Mouse (Mus musculus) liver, postnatal 0 days (tissue): Measurements from ENCODE around the gene Ccdc158. TPM values are rescaled to one million over a fixed set of nuclear protein-coding genes. Genes with fewer than 3 reads are reported as not detected.
A peak's percentile ranks its signal among the peaks of the same experiment; 100 is the strongest.

Experiments used
- ATAC-seq: fragments of 200-750 bp; cut with Nextera tagmentation; 2 replicates; pipeline ENCODE4 v1.8.0; 2017; ENCODE audit warnings: mild to moderate bottlenecking, moderate library complexity
- DNase-seq: peaks from one replicate; pipeline ENCODE4 v3.0.0-alpha.2; 2016
- H3K27ac ChIP-seq: fragments of 300-500 bp; sonication (generic); 2 replicates; pipeline ENCODE4 v1.5.1; 2014; ENCODE audit warnings: antibody characterized with exemption, moderate library complexity, mild to moderate bottlenecking, low read depth
- H3K27me3 ChIP-seq: fragments of 300-500 bp; sonication (generic); 2 replicates; pipeline ENCODE4 v1.6.1; 2014; ENCODE audit warnings: low read length, control low read depth, mixed read lengths; ENCODE audit not compliant: insufficient read depth
- H3K36me3 ChIP-seq: fragments of 300-500 bp; sonication (generic); replicated peaks from 2 replicates; pipeline ENCODE4 v1.6.1; 2014; ENCODE audit warnings: mild to moderate bottlenecking, control low read depth, low read length, moderate library complexity, mixed read lengths; ENCODE audit not compliant: insufficient read depth
- H3K4me1 ChIP-seq: fragments of 300-500 bp; sonication (generic); 2 replicates; pipeline ENCODE4 v1.6.1; 2014; ENCODE audit warnings: antibody characterized with exemption, mild to moderate bottlenecking, control low read depth; ENCODE audit not compliant: insufficient read depth
- H3K4me2 ChIP-seq: fragments of 300-500 bp; sonication (generic); 2 replicates; pipeline ENCODE4 v1.6.1; 2014; ENCODE audit warnings: low read depth, mild to moderate bottlenecking, low read length, moderate library complexity, mixed read lengths
- H3K4me3 ChIP-seq: fragments of 300-500 bp; sonication (generic); 2 replicates; pipeline ENCODE4 v1.5.1; 2014; ENCODE audit warnings: low read depth, low read length
- H3K9ac ChIP-seq: fragments of 300-500 bp; sonication (generic); replicated peaks from 2 replicates; pipeline ENCODE4 v1.6.1; 2014; ENCODE audit warnings: mild to moderate bottlenecking, moderate library complexity
- H3K9me3 ChIP-seq: fragments of 300-500 bp; sonication (generic); 2 replicates; pipeline ENCODE4 v1.6.1; 2016; ENCODE audit warnings: mild to moderate bottlenecking, control low read depth, low read length, mixed read lengths
- CTCF ChIP-seq: sonication (generic); IDR thresholded peaks from 2 replicates; pipeline ENCODE4 v1.5.1; 2016; ENCODE audit warnings: antibody characterized with exemption, low read depth
- EP300 ChIP-seq: IDR thresholded peaks from 2 replicates; pipeline ENCODE4 v1.6.1; 2016; ENCODE audit warnings: antibody characterized with exemption, low read depth, mild to moderate bottlenecking
- WGBS: fragments of 180-500 bp; shearing (Covaris S2); extraction: QIAGEN DNeasy Blood & Tissue Kit; methylation state at CpG from one replicate; pipeline ENCODE4 v1.1.7; 2014; ENCODE audit not compliant: insufficient replicate concordance; 5-methylcytosine and 5-hydroxymethylcytosine counted together
- polyA plus RNA-seq: library from polyadenylated mRNA; unstranded; fragments of >200 nt; fragmentation: Nextera tagmentation; extraction: Ambion mirVana; gene quantifications from 2 replicates; pipeline ENCODE4 v1.2.1, GENCODE M21; 2015

Gene Ccdc158
- polyA plus RNA-seq, 1 experiment from 2014 or later = 0.23 TPM

- no peak overlapping the region for H3K9ac ChIP-seq
- no peak overlapping the region for H3K27ac ChIP-seq
- H3K9me3 ChIP-seq = no peaks in the 10 kb centered on the region
- H3K4me2 ChIP-seq = no peak overlapping the region
- DNase-seq = no peak
- WGBS = 58% methylated on average over 2 of the region's 2 CpGs
- H3K4me1 ChIP-seq = no peaks in the 10 kb centered on the region
- no peaks in the 10 kb centered on the region for H3K27me3 ChIP-seq
- no peak for TF ChIP-seq EP300
- no peak for TF ChIP-seq CTCF
- H3K36me3 ChIP-seq = no peaks in the 10 kb centered on the region
- H3K4me3 ChIP-seq = no peak overlapping the region
- ATAC-seq = no peak
These were observed 10.8 kb downstream of the Ccdc158 start for GRCm38 (mm10) chr5:92664321-92664720.

- Histone ChIP-seq H3K36me3 (no peaks in the 10 kb centered on the region), H3K4me1 (no peaks in the 10 kb centered on the region), H3K27me3 (no peaks in the 10 kb centered on the region), H3K27ac (no peak overlapping the region), H3K9ac (no peak overlapping the region), H3K4me2 (no peak overlapping the region), H3K9me3 (no peaks in the 10 kb centered on the region), H3K4me3 (no peak overlapping the region)
- 0% methylated on average over 1 of the region's 1 CpGs for WGBS
- ATAC-seq (no peak), DNase-seq (peak; percentile 68)
- TF ChIP-seq EP300 (no peak), CTCF (peak; percentile 86)
These were observed 18.8 kb downstream of the Ccdc158 start for GRCm38 (mm10) chr5:92656256-92656655.

GRCm38 (mm10) chr5:92640861-92641260 is 34.2 kb downstream of the Ccdc158 start:
- no peak overlapping the region for H3K9ac ChIP-seq
- H3K4me2 ChIP-seq = no peak overlapping the region
- 77% methylated on average over 3 of the region's 3 CpGs for WGBS
- H3K4me1 ChIP-seq = no peaks in the 10 kb centered on the region
- no peak overlapping the region for H3K27ac ChIP-seq
- H3K9me3 ChIP-seq = no peaks in the 10 kb centered on the region
- H3K27me3 ChIP-seq = no peaks in the 10 kb centered on the region
- no peaks in the 10 kb centered on the region for H3K36me3 ChIP-seq
- DNase-seq (no peak), ATAC-seq (no peak)
- TF ChIP-seq EP300 = no peak
- no peak for TF ChIP-seq CTCF
- H3K4me3 ChIP-seq = no peak overlapping the region

- TF ChIP-seq EP300 (no peak), CTCF (no peak)
- 78% methylated on average over 5 of the region's 5 CpGs for WGBS
- Histone ChIP-seq H3K27me3 (no peaks in the 10 kb centered on the region), H3K9me3 (no peaks in the 10 kb centered on the region), H3K36me3 (no peaks in the 10 kb centered on the region), H3K9ac (no peak overlapping the region), H3K4me2 (no peak overlapping the region), H3K4me1 (no peaks in the 10 kb centered on the region), H3K27ac (no peak overlapping the region), H3K4me3 (no peak overlapping the region)
- ATAC-seq = no peak
- DNase-seq = no peak
These were observed 39.2 kb downstream of the Ccdc158 start for GRCm38 (mm10) chr5:92635891-92636290.

GRCm38 (mm10) chr5:92634916-92635315 is 40.2 kb downstream of the Ccdc158 start:
- TF ChIP-seq EP300 (no peak), CTCF (no peak)
- Histone ChIP-seq H3K36me3 (no peaks in the 10 kb centered on the region), H3K27ac (no peak overlapping the region), H3K4me3 (no peak overlapping the region), H3K9me3 (no peaks in the 10 kb centered on the region), H3K27me3 (no peaks in the 10 kb centered on the region), H3K4me1 (no peaks in the 10 kb centered on the region), H3K4me2 (no peak overlapping the region), H3K9ac (no peak overlapping the region)
- DNase-seq (no peak), ATAC-seq (no peak)
- 54% methylated on average over 3 of the region's 3 CpGs for WGBS

- H3K27me3 ChIP-seq = no peaks in the 10 kb centered on the region
- no peaks in the 10 kb centered on the region for H3K4me1 ChIP-seq
- no peak overlapping the region for H3K4me2 ChIP-seq
- TF ChIP-seq CTCF (no peak; the same call in 1 of the 2 replicates), EP300 (no peak)
- H3K27ac ChIP-seq = no peak overlapping the region
- DNase-seq (no peak), ATAC-seq (no peak)
- H3K4me3 ChIP-seq = no peak overlapping the region
- no peak overlapping the region for H3K9ac ChIP-seq
- WGBS = 51% methylated on average over 4 of the region's 4 CpGs
- no peaks in the 10 kb centered on the region for H3K9me3 ChIP-seq
- no peaks in the 10 kb centered on the region for H3K36me3 ChIP-seq
These were observed 41.5 kb downstream of the Ccdc158 start for GRCm38 (mm10) chr5:92633526-92633925.

GRCm38 (mm10) chr5:92627896-92628295 is 47.2 kb downstream of the Ccdc158 start:
- DNase-seq (no peak), ATAC-seq (no peak)
- no peak overlapping the region for H3K9ac ChIP-seq
- WGBS = 74% methylated on average over 7 of the region's 7 CpGs
- H3K27ac ChIP-seq = no peak overlapping the region
- TF ChIP-seq CTCF (no peak), EP300 (no peak)
- no peaks in the 10 kb centered on the region for H3K4me1 ChIP-seq
- H3K4me2 ChIP-seq = no peak overlapping the region
- no peaks in the 10 kb centered on the region for H3K36me3 ChIP-seq
- H3K4me3 ChIP-seq = no peak overlapping the region
- H3K9me3 ChIP-seq = no peaks in the 10 kb centered on the region
- no peaks in the 10 kb centered on the region for H3K27me3 ChIP-seq
